Mouse (Mus musculus) kidney, postnatal 10 days (tissue): ENCODE data around the gene Kif6.
A peak's percentile ranks its signal among the peaks of the same experiment; 100 is the strongest.

Experiments used
- DNase-seq: peaks from one replicate; pipeline ENCODE4 v3.0.0; 2021; ENCODE audit warnings: mixed read lengths

Gene Kif6

GRCm38 (mm10) chr17:49614577-49615235 is at the start of gene Kif6:
Kif6 (plus strand) TSS chr17:49615136.
- DNase-seq: peak; percentile 90

GRCm38 (mm10) chr17:49568717-49569116 is 46.2 kb upstream of the Kif6 start:
- no peak for DNase-seq

- no peak for DNase-seq
Measured at GRCm38 (mm10) chr17:49577321-49577720, 37.6 kb upstream of the Kif6 start.

- DNase-seq: no peak
Measured at GRCm38 (mm10) chr17:49582471-49582870, 32.5 kb upstream of the Kif6 start.

- no peak for DNase-seq
Measured at GRCm38 (mm10) chr17:49590051-49590450, 24.9 kb upstream of the Kif6 start.

- DNase-seq: no peak
Measured at GRCm38 (mm10) chr17:49605397-49605796, 9.5 kb upstream of the Kif6 start.

- no peak for DNase-seq
Measured at GRCm38 (mm10) chr17:49607351-49608027, 7.4 kb upstream of the Kif6 start.

- no peak for DNase-seq
Measured at GRCm38 (mm10) chr17:49610296-49610695, 4.6 kb upstream of the Kif6 start.

GRCm38 (mm10) chr17:49615241-49615651 is 310 bp downstream of the Kif6 start:
- DNase-seq: no peak

GRCm38 (mm10) chr17:49624572-49624971 is 9.6 kb downstream of the Kif6 start:
- peak; percentile 10 for DNase-seq

GRCm38 (mm10) chr17:49627011-49627794 is 12.3 kb downstream of the Kif6 start:
- peak; percentile 48 for DNase-seq

GRCm38 (mm10) chr17:49628875-49629274 is 13.9 kb downstream of the Kif6 start:
- DNase-seq: no peak

GRCm38 (mm10) chr17:49633041-49633440 is 18.1 kb downstream of the Kif6 start:
- no peak for DNase-seq

GRCm38 (mm10) chr17:49641903-49642302 is 27.0 kb downstream of the Kif6 start:
- no peak for DNase-seq

GRCm38 (mm10) chr17:49642336-49642735 is 27.4 kb downstream of the Kif6 start:
- no peak for DNase-seq

- DNase-seq: peak; percentile 19
Measured at GRCm38 (mm10) chr17:49642889-49643490, 28.1 kb downstream of the Kif6 start.

- no peak for DNase-seq
Measured at GRCm38 (mm10) chr17:49646267-49646666, 31.3 kb downstream of the Kif6 start.

- no peak for DNase-seq
Measured at GRCm38 (mm10) chr17:49648970-49649369, 34.0 kb downstream of the Kif6 start.

GRCm38 (mm10) chr17:49649394-49649793 is 34.5 kb downstream of the Kif6 start:
- no peak for DNase-seq

- DNase-seq: no peak
Measured at GRCm38 (mm10) chr17:49650366-49650765, 35.4 kb downstream of the Kif6 start.

GRCm38 (mm10) chr17:49652357-49652756 is 37.4 kb downstream of the Kif6 start:
- no peak for DNase-seq

- no peak for DNase-seq
Measured at GRCm38 (mm10) chr17:49652800-49653199, 37.9 kb downstream of the Kif6 start.

- DNase-seq: no peak
Measured at GRCm38 (mm10) chr17:49661626-49662025, 46.7 kb downstream of the Kif6 start.
